Mouse (Mus musculus) left cerebral cortex, adult 11 months (tissue): ENCODE measurements at regions not wholly inside any gene's neighbourhood (a gene's known extent, or its start where the extent isn't known, plus 50 kb on each side); places are given as distances from the start of the nearest gene placed in this dataset.
"Not testable (repeated sequence)": the region's sequence is repeated elsewhere in the genome, so short reads cannot be mapped to it uniquely, and the experiment has no call there.

ENCODE experiments used
- DNase-seq: peaks from one replicate; pipeline ENCODE4 v3.0.0; 2022; ENCODE audit warnings: low spot score

DNA sequence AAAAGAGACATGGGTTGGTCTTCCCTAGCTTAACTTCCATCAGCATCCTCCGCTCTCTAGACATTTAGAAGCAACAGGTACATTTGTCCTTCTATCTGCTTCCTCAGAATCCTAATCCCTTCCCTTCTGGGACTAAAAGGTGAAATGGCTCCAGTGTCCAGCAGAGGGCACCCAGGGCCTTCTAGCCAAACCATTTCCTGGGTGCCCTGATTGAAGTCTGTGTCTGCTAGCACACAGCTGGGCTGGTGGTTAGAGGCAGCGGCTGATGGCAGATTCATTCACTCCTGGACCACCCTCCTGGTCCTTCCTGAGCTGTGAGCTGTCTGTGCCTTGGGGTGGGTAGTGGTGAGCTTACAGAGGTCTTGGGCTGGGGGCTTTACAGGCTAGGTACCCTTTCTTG, 76.5 kb upstream of the Col13a1 start:
- DNase-seq = peak; percentile 35

DNA sequence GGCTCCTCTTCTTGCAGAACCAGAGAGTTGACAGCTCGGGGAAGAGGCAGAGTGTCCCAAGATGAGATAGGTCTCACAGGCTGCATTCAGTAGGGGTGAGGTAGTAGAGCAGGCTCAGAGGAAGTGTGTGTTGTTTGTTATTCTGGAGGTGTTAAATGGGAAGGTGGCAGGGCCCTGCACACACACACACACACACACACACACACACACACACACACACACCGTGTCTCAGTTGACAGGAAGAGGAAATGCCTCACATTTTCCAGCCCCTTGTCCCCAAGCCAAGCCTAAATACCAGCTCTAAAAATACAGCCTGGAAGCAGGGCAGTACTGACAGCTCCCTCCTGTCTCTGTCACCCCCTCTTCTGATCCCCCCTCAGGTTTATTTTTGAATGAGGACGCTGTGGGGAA, 70.9 kb upstream of the Col13a1 start:
- no peak for DNase-seq

DNA sequence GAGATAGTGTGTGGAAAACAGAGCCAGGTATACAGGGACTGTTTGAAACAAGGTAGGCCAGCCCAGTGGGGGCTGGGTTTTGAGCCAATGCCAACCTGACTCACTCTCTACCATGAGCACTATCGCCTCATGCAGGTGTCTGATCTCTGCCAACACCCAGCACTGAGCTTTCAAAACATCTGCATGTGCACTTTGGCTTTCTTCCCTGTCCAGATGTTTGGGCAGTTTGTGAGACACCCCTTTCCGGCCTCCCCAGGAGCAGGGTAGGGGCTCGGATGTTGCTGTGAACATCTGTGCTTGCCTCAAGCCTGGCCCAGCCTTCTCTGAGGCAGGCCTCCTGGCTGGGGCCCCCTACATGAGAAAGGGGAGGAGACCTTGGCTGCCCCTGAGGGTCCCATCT, 65.5 kb upstream of the Col13a1 start:
- no peak for DNase-seq

DNA sequence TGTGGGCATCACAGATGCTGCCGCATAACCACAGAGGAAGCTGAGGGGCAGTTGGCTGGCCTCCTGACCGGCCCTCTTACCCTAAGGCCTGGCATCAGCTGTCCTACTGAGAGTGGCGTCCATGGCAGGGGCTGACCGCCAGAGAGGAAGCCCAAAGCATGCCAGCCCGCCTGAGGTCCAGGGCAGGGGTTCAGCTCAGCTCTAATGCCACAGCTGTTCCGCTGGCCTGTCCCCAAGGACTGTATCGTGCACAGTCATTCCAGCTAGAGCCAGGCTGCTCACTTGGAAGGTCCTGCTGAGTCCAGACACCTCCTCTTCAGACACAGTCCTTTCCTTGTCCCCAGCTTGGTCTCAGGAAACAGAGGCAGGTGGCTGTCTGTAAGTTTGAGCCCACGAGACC, 61.0 kb upstream of the Col13a1 start:
- DNase-seq = no peak

DNA sequence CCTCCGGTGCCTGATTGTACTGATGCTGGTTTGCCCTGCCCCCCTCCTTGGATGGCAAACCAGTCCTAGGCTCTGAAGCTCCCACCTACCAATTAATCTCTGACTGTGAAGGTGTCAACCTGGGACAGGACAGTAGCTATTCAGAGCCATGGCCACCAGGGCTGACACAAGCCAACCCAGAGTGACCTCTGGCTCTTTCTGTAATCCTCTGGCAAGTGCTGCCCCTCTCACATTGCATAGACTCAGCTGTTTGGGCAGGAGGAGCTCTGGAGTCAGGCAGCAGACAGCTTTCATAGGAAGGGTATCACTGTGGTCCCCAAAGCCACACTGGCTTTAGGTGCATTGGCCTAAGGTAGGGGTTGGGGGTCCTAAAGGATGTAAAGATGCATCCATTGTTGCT, 59.7 kb upstream of the Col13a1 start:
- DNase-seq = no peak

DNA sequence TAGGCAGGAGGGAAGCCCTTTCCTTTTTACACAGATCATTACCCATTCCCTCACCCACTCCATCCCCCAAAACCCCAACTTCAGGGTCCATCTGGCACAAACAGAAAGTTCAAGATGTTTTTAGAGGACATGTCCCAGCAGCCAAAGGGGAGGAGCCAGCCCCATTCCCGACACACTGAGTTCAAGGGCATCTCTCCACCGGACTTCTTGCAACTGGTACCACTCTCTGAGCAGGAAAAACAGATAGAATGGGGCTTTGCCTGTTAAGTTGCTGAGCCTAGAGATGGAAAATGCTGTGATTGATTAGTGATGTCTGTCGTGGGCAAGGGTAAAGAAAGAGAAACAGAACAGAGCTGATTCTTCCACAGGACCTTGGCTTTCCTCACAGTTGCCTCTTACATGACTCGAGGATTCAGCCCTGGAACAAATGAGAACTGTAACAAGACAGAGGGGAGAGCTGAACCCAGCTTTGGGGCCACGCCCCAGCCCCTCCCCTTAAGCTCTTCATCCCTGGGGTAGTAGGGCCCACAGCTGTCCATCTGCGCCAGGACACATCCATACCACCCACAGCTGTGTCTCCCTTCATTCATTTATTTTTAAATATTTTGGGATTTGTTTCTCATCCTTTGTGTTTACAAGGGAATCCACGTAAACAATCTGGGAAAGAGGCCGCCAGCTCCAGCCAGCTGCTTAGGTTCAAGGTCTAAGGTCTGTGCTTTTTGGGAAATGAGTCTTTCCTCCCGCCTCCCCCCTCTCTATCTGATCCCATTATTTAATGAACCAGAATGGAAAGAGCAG, 58.7 kb upstream of the Col13a1 start:
- no peak for DNase-seq

DNA sequence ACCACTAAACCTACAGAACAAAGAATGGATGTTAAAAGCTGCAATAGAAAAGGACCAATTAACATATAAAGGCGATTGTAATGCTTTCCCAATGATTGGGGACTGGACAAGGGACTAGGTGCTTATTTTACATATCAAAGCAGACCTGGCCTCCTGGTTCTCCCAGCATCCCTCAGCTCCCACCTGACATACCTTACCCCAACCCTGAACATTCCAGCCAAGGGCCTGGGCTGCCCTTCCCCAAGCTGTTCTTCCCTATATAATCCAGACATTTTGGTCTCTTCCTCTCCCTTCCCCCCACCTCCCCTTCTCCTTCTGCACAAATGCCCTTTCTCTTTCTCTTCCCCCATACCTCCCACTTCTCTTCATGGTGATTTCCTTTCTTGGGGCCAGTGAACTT, 57.9 kb upstream of the Col13a1 start:
- no peak for DNase-seq

DNA sequence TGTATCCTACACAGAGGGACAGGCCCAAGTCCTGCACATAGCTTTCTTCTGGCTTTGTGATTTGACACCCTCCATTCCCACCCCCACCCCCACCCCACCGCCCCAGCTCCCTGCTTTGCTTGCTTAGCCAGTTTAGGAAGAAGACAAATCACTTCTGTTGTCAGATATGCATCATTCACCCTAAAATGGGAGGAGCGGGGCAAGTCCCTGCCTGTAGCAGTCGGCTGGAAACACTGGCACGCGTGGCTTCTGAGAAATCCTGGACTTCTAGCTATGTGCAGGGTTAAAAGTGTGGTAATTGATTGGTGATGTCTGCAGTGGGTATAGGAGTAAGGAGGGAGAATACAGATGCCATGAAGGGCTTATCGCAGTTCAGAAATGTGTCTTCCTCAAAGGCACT, 55.4 kb upstream of the Col13a1 start:
- DNase-seq = no peak

DNA sequence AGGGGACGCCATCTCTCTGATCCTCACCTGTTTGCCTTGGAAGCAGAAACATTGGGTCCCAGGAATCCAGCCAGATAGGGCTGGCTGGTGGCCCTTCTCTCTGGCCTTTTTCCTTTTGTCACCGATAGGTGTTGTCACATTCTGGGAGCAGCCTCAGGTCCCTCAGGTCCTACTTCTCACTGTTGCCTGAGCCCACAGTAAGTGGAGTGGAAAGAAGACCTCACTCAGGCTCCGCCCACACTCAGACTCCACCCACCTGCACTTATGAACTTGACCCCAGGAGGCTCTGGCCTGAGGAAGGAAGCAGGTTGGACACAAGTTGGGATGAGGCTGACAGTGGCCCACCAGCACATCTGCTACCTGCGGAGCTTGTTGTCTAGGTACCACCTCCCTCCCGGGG, 54.8 kb upstream of the Col13a1 start:
- no peak for DNase-seq

DNA sequence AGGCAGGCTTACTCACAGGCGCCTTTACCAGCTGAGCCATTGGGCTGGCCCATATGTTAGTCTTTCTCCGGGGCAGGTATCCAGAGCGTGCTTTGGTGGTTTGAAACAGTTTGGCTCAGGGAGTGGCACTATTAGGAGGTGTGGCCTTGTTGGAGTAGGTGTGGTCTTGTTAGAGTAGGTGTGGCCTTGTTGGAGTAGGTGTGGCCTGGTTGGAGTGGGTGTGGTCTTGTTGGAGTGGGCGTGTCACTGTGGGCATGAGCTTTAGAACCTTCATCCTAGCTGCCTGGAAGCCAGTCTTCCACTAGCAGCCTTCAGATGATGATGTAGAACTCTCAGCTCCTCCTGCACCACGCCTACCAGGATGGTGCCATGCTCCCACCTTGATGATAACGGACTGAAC, 53.1 kb upstream of the Col13a1 start:
- not testable (repeated sequence) for DNase-seq

DNA sequence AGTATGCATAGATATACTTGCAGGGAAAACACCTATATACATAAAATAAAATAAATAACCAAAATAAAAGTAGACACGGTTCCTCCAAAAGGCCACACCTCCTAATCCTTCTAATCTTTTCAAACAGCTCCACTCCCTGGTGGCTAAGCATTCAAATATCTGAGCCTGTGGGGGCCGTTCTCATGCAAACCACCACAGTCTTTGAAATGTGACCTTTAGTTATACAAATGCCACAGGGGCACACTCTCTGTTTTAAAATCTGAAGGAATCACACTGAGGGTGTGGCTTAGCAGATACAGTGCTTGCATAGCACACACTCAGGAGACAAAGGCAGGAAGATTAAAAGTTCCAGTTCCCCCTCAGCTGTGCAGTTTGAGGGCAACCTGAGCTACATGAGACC, 50.4 kb upstream of the Col13a1 start:
- no peak for DNase-seq
